Mouse (Mus musculus) midbrain, postnatal 0 days (tissue): ENCODE measurements at regions not wholly inside any gene's neighbourhood (a gene's known extent, or its start where the extent isn't known, plus 50 kb on each side); places are given as distances from the start of the nearest gene placed in this dataset.
A peak's percentile ranks its signal among the peaks of the same experiment; 100 is the strongest.

Experiments
- ATAC-seq: fragments of 200-750 bp; cut with Nextera tagmentation; 2 replicates; pipeline ENCODE4 v1.8.0; 2017; ENCODE audit warnings: moderate number of reproducible peaks, mild to moderate bottlenecking, moderate TSS enrichment, moderate library complexity; ENCODE audit not compliant: low FRiP score
- DNase-seq: peaks from one replicate; pipeline ENCODE4 v3.0.0-alpha.2; 2015; ENCODE audit warnings: low spot score
- H3K27ac ChIP-seq: fragments of 300-500 bp; sonication (generic); 2 replicates; pipeline ENCODE4 v1.5.1; 2014; ENCODE audit warnings: low read depth, mild to moderate bottlenecking, low read length, mixed read lengths
- H3K27me3 ChIP-seq: fragments of 300-500 bp; sonication (generic); 2 replicates; pipeline ENCODE4 v1.6.1; 2014; ENCODE audit warnings: low read length, control low read depth, mixed read lengths; ENCODE audit not compliant: insufficient read depth
- H3K36me3 ChIP-seq: fragments of 300-500 bp; sonication (generic); 2 replicates; pipeline ENCODE4 v1.6.1; 2014; ENCODE audit warnings: low read length, control low read depth, mixed read lengths; ENCODE audit not compliant: insufficient read depth
- H3K4me1 ChIP-seq: fragments of 300-500 bp; sonication (generic); 2 replicates; pipeline ENCODE4 v1.6.1; 2014; ENCODE audit warnings: mild to moderate bottlenecking, control low read depth, antibody characterized with exemption, low read length, mixed read lengths; ENCODE audit not compliant: insufficient read depth
- H3K4me2 ChIP-seq: fragments of 300-500 bp; sonication (generic); 2 replicates; pipeline ENCODE4 v1.6.1; 2014; ENCODE audit warnings: low read depth, mild to moderate bottlenecking, low read length, mixed read lengths; ENCODE audit not compliant: poor library complexity, severe bottlenecking
- H3K4me3 ChIP-seq: fragments of 300-500 bp; sonication (generic); 2 replicates; pipeline ENCODE4 v1.5.1; 2014; ENCODE audit warnings: low read depth, mild to moderate bottlenecking, low read length, moderate library complexity
- H3K9ac ChIP-seq: fragments of 300-500 bp; sonication (generic); replicated peaks from 2 replicates; pipeline ENCODE4 v1.6.1; 2014; ENCODE audit warnings: mild to moderate bottlenecking, low read length, moderate library complexity, mixed read lengths; ENCODE audit not compliant: poor library complexity, severe bottlenecking
- H3K9me3 ChIP-seq: fragments of 300-500 bp; sonication (generic); 2 replicates; pipeline ENCODE4 v1.6.1; 2016; ENCODE audit warnings: low read length, control low read depth
- CTCF ChIP-seq: IDR thresholded peaks from 2 replicates; pipeline ENCODE4 v1.5.1; 2016; ENCODE audit warnings: antibody characterized with exemption, mild to moderate bottlenecking
- WGBS: fragments of 180-500 bp; shearing (Covaris S2); extraction: QIAGEN DNeasy Blood & Tissue Kit; methylation state at CpG from one replicate; pipeline ENCODE4 v1.1.7; 2014; 5-methylcytosine and 5-hydroxymethylcytosine counted together

GRCm38 (mm10) chr2:10307376-10307775, 62.9 kb upstream of the Sfmbt2 start:
- H3K27me3 ChIP-seq, result no peaks in the 10 kb centered on the region
- ATAC-seq (no peak), DNase-seq (no peak)
- WGBS, result 77% methylated on average over 4 of the region's 4 CpGs
- no peak overlapping the region for H3K9ac ChIP-seq
- no peak overlapping the region for H3K27ac ChIP-seq
- no peaks in the 10 kb centered on the region for H3K4me1 ChIP-seq
- H3K36me3 ChIP-seq, result no peaks in the 10 kb centered on the region
- no peak overlapping the region for H3K4me3 ChIP-seq
- no peaks in the 10 kb centered on the region for H3K9me3 ChIP-seq
- no peak overlapping the region for H3K4me2 ChIP-seq
- TF ChIP-seq CTCF, result no peak

- no peak for TF ChIP-seq CTCF
- no peaks in the 10 kb centered on the region for H3K36me3 ChIP-seq
- no peak for ATAC-seq
- 81% methylated on average over 5 of the region's 5 CpGs for WGBS
- H3K4me3 ChIP-seq, result no peak overlapping the region
- no peaks in the 10 kb centered on the region for H3K9me3 ChIP-seq
- H3K4me1 ChIP-seq, result no peaks in the 10 kb centered on the region
- DNase-seq, result no peak
- no peak overlapping the region for H3K4me2 ChIP-seq
- H3K27me3 ChIP-seq, result no peaks in the 10 kb centered on the region
- no peak overlapping the region for H3K9ac ChIP-seq
- H3K27ac ChIP-seq, result no peak overlapping the region
Measured at GRCm38 (mm10) chr2:10309656-10310055, 60.7 kb upstream of the Sfmbt2 start.

- no peak for ATAC-seq
- no peak overlapping the region for H3K27ac ChIP-seq
- DNase-seq, result no peak
- WGBS, result 80% methylated on average over 14 of the region's 14 CpGs
- no peak overlapping the region for H3K4me2 ChIP-seq
- H3K4me1 ChIP-seq, result no peaks in the 10 kb centered on the region
- TF ChIP-seq CTCF, result no peak
- no peak overlapping the region for H3K4me3 ChIP-seq
- no peaks in the 10 kb centered on the region for H3K36me3 ChIP-seq
- H3K9me3 ChIP-seq, result no peaks in the 10 kb centered on the region
- H3K9ac ChIP-seq, result no peak overlapping the region
- H3K27me3 ChIP-seq, result no peaks in the 10 kb centered on the region
Measured at GRCm38 (mm10) chr2:10311719-10312118, 58.6 kb upstream of the Sfmbt2 start.

- Histone ChIP-seq H3K27ac (no peak overlapping the region), H3K36me3 (no peaks in the 10 kb centered on the region), H3K9me3 (no peaks in the 10 kb centered on the region), H3K9ac (no peak overlapping the region), H3K4me3 (no peak overlapping the region), H3K27me3 (no peaks in the 10 kb centered on the region), H3K4me1 (no peaks in the 10 kb centered on the region), H3K4me2 (no peak overlapping the region)
- ATAC-seq (no peak), DNase-seq (peak; percentile 53)
- TF ChIP-seq CTCF, result no peak
- 46% methylated on average over 7 of the region's 7 CpGs for WGBS
Measured at GRCm38 (mm10) chr2:10312398-10312797, 57.9 kb upstream of the Sfmbt2 start.

- Histone ChIP-seq H3K9me3 (no peaks in the 10 kb centered on the region), H3K36me3 (no peaks in the 10 kb centered on the region), H3K4me3 (no peak overlapping the region), H3K4me2 (no peak overlapping the region), H3K27me3 (no peaks in the 10 kb centered on the region), H3K4me1 (no peaks in the 10 kb centered on the region), H3K27ac (no peak overlapping the region), H3K9ac (no peak overlapping the region)
- DNase-seq (peak; percentile 10), ATAC-seq (0 out of 2 replicates have a peak, but pooled peaks have one; percentile 32)
- no peak for TF ChIP-seq CTCF
- WGBS, result 46% methylated on average over 14 of the region's 14 CpGs
Measured at GRCm38 (mm10) chr2:10314251-10315243, 55.8 kb upstream of the Sfmbt2 start.

- ATAC-seq (no peak), DNase-seq (no peak)
- no peak for TF ChIP-seq CTCF
- no peaks in the 10 kb centered on the region for H3K9me3 ChIP-seq
- no peaks in the 10 kb centered on the region for H3K4me1 ChIP-seq
- no peak overlapping the region for H3K27ac ChIP-seq
- WGBS, result 91% methylated on average over 5 of the region's 5 CpGs
- H3K4me2 ChIP-seq, result no peak overlapping the region
- H3K27me3 ChIP-seq, result no peaks in the 10 kb centered on the region
- no peaks in the 10 kb centered on the region for H3K36me3 ChIP-seq
- no peak overlapping the region for H3K4me3 ChIP-seq
- H3K9ac ChIP-seq, result no peak overlapping the region
Measured at GRCm38 (mm10) chr2:10316347-10316746, 54.0 kb upstream of the Sfmbt2 start.
